Mouse (Mus musculus) megakaryocyte, adult 5-6 weeks (primary cell): ENCODE data around the gene 2200002D01Rik. TPM values are rescaled to one million over a fixed set of nuclear protein-coding genes. Genes with fewer than 3 reads are reported as not detected.
"Not testable (repeated sequence)": the region's sequence is repeated elsewhere in the genome, so short reads cannot be mapped to it uniquely, and the experiment has no call there.

Source experiments
- ATAC-seq: 2 replicates; pipeline ENCODE4 v1.8.0; 2016; ENCODE audit warnings: mild to moderate bottlenecking, inconsistent platforms; ENCODE audit not compliant: poor library complexity, severe bottlenecking
- total RNA-seq, 2 experiments: library from RNA; stranded (forward) in 1 of 2; stranded (reverse) in 1 of 2; fragments of 153-499, 151-499 nt in 1 of 2; fragments of 221-1000, 200-1000 nt in 1 of 2; gene quantifications; 2 replicates each; pipeline versions ENCODE4 v1.2.3 to v1.2.4; 2015 to 2017

Gene 2200002D01Rik
- total RNA-seq, 2 experiments from 2014 or later: 0.37 TPM; not detected in 1

- ATAC-seq: peak; percentile 47; the same call in 1 of the 2 replicates
Observed at GRCm38 (mm10) chr7:29244732-29245416, 3.4 kb downstream of the 2200002D01Rik start.

GRCm38 (mm10) chr7:29238019-29238967 lies 10.0 kb downstream of the 2200002D01Rik start, which contains the start of gene Yif1b:
TSS of gene Yif1b (plus strand) at chr7:29238329.
- peak; percentile 98 for ATAC-seq

GRCm38 (mm10) chr7:29237596-29237995 lies 10.7 kb downstream of the 2200002D01Rik start:
- ATAC-seq: not testable (repeated sequence)

- ATAC-seq: no peak
Observed at GRCm38 (mm10) chr7:29236593-29236992, 11.7 kb downstream of the 2200002D01Rik start.

DNA sequence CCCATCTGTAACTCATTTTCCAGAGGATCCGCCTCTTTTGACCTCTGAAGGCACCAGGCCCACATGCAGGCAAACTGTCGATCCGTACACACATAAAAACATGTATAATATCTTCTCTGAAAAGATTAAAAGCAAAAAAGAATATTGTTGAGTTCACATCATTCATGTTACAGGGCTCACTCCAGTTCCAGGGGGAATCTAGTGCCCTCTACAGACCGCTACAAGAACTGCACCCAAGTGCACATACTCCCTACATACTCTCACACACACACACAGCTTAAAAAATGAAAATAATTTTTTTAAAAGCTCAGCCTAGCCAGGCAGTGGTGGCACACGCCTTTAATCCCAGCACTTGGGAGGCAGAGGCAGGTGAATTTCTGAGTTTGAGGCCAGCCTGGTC lies 13.6 kb downstream of the 2200002D01Rik start:
- no peak for ATAC-seq

DNA sequence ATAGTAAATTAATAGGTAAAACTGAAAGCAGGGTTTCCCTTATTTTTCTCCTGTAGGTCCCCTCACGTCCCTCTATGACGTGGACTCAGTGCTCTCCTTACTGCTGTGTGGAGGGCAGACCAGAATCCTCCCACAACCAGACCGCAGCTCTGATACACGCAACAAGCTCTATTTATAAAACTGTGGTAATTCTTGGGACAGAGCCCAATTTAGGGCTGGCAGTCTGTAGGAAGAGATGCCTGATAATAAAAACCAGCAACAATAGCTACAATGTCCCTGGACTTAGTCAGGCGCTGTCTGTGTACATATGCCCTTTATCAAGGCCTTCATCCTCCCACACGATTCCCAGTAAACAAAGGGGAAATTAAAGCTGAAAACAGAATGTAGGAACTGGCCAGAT lies 14.5 kb downstream of the 2200002D01Rik start:
- no peak for ATAC-seq

GRCm38 (mm10) chr7:29232247-29233013 lies 15.8 kb downstream of the 2200002D01Rik start, which contains the start of gene Kcnk6:
TSS of gene Kcnk6 (minus strand) at chr7:29232515.
- ATAC-seq: peak; percentile 92

DNA sequence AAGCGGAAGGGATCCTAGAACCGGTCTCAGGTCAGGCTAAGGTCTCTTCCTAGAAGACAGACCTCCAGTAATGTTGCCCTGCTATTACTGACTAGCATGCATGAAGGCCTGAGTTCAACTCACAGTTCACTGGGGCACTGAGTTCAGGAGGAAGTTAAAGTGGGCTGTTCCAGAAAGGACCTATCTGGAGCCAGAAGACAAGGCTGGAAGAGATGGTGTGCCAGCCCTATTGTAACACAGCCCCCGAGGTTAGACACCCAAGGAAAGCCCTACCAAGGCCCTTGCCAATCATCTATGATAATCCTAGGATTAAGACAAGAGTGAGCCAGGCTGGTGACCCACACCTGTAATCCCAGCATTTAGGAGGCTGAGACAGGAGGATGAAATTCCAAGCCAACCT lies 16.7 kb downstream of the 2200002D01Rik start:
- no peak for ATAC-seq

DNA sequence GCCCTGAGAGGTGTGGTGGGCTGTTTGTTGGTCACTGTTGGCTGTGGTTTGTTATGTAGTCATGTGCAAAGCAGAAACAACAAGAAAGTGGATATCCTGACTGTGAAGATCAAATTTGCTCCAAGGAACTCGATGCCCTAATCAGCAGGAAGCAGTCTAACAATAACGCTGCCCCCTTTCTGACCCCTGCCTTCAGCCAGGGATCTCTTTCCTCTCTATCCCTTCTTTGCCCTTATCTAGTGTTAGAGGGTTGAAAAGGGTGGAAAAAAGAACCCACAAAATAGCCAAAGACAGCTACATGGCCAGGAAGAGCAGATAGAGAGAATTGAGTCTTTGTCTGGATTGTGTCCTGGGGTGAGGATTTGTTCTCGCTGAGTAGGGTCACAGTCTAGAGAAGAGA lies 17.7 kb downstream of the 2200002D01Rik start:
- ATAC-seq: no peak

DNA sequence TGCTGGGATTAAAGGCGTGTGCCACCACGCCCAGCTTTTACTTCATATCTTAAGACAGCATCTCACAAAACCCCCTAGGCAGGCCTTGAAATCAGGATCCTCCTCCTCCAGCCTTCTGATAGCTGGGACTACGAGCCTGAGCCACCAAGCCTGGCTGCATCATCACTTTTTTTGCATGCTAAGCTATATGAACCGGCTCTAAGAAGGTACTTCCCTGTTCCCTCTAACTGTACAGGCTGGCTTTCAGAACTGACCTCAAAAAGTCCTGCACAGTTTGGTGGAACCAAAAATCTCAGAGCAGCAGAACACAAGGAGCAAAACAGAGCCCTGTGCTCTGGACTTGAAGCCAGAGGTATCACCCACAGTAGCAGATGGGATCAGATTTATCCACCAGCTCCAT lies 20.1 kb downstream of the 2200002D01Rik start:
- ATAC-seq: no peak

GRCm38 (mm10) chr7:29225520-29225919 lies 22.7 kb downstream of the 2200002D01Rik start:
- ATAC-seq: no peak

GRCm38 (mm10) chr7:29224756-29225394 lies 23.4 kb downstream of the 2200002D01Rik start:
- ATAC-seq: no peak

DNA sequence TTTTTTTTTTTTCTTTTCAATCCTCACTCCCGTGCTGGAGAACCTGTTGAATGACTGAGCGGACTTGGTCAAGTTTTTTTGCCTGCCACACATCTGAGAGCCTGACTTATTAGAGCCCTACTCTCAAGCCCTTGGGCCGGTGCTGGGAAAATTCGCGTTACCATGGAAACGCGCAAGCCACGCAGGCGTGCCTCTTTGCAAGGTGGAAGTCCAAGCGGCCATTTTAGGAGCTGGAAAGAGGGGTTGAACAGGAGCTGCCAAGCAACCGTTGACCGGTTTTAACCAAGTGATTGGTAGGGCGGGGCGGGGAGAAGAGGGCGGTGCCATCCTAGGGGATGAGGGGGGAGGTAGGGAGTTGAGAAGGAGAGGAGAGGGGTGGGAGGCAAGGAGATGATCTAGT lies 33.4 kb downstream of the 2200002D01Rik start:
- ATAC-seq: no peak

DNA sequence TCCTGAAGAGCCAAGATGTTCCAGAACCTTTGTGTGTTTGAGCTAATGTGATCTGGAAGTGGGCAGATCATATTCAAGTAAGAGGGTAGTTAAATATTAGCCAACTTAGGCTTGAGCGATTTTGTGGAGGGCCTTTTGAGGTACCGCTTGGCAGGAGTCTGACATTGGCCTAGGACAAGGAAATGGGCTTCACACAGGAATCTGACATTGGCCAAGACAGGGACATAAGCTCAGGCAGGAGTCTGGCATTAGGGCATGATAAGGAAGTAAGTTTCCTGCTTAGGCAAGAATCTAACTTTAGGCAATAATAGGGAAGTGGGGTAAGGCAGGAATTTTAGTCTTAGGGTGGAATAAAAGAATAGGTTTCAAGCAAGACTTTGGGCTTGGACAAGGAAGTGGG lies 34.0 kb downstream of the 2200002D01Rik start:
- ATAC-seq: no peak

- ATAC-seq: no peak
Observed at GRCm38 (mm10) chr7:29213675-29214082, 34.6 kb downstream of the 2200002D01Rik start, which contains the start of gene Catsperg1. TSS of gene Catsperg1 (minus strand) at chr7:29214035.

- ATAC-seq: not testable (repeated sequence)
Observed at GRCm38 (mm10) chr7:29212775-29213560, 35.3 kb downstream of the 2200002D01Rik start.

DNA sequence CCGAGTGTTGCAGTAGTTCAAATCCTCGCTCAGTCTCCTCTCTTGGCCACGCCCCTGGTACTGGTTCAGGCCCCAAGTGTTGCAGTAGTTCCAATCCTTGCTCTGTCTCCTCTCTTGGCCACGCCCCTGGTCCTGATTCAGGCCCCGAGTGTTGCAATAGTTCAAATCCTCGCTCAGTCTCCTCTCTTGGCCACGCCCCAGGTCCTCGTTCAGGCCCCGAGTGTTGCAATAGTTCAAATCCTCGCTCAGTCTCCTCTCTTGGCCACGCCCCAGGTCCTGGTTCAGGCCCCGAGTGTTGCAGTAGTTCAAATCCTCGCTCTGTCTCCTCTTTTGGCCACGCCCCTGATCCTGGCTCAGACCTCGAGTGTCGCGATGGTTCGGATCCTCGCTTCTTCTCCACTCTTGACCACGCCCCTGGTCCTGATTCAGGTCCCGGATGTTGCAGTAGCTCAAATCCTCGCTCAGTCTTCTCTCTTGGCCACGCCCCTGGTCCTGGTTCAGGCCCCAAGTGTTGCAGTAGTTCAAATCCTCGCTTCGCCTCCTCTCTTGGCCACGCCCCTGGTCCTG lies 36.0 kb downstream of the 2200002D01Rik start:
- peak; percentile 49 for ATAC-seq

DNA sequence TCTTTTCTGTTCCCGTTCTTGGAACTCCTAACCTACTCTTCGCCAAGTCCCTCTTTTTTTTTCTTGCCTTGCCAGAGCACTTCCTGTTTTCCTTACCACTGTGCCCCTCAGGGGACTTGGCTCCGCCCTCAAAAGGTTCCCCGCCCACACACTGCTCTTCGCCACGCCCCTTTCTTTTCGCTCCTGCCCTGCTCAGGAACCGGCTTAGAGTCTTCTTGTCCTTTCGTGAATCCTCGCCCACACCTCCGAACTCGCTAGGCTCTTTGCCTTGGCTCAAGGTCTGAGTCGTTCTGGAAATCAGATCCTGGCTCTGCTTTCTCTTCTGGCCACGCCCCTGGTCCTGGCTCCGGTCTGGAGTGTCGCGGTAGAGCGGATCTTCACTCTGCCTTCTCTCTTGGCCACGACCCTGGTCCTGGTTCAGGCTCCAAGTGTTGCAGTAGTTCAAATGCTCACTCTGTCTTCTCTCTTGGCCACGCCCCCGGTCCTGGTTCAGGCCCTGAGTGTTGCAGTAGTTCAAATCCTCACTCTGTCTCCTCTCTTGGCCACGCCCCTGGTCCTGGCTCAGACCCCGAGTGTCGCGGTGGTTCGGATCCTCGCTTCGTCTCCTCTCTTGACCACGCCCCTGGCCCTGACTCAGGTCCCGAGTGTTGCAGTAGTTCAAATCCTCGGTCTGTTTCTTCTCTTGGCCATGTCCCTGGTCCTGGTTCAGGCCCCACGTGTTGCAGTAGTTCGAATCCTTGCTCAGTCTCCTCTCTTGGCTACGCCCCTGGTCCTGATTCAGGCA lies 36.7 kb downstream of the 2200002D01Rik start:
- peak; percentile 84 for ATAC-seq
